Mouse (Mus musculus) stomach, postnatal 0 days (tissue): ENCODE measurements at regions not wholly inside any gene's neighbourhood (a gene's known extent, or its start where the extent isn't known, plus 50 kb on each side); places are given as distances from the start of the nearest gene placed in this dataset.

Experiments used
- ATAC-seq: fragments of 200-750 bp; cut with Nextera tagmentation; 2 replicates; pipeline ENCODE4 v1.8.0; 2017; ENCODE audit not compliant: low FRiP score, low TSS enrichment
- DNase-seq: peaks from one replicate; pipeline ENCODE4 v3.0.0-alpha.2; 2016; ENCODE audit warnings: low spot score
- H3K27ac ChIP-seq: fragments of 300-500 bp; sonication (generic); replicated peaks from 2 replicates; pipeline ENCODE4 v1.5.1; 2014; ENCODE audit warnings: mild to moderate bottlenecking, control low read depth
- H3K27me3 ChIP-seq: fragments of 300-500 bp; sonication (generic); 2 replicates; pipeline ENCODE4 v1.6.1; 2014; ENCODE audit warnings: low read length; ENCODE audit not compliant: control insufficient read depth, insufficient read depth
- H3K36me3 ChIP-seq: fragments of 300-500 bp; sonication (generic); 2 replicates; pipeline ENCODE4 v1.6.1; 2014; ENCODE audit warnings: low read length, mixed read lengths; ENCODE audit not compliant: control insufficient read depth, insufficient read depth
- H3K4me1 ChIP-seq: fragments of 300-500 bp; sonication (generic); replicated peaks from 2 replicates; pipeline ENCODE4 v1.6.1; 2014; ENCODE audit warnings: antibody characterized with exemption; ENCODE audit not compliant: control insufficient read depth, insufficient read depth
- H3K4me2 ChIP-seq: fragments of 300-500 bp; sonication (generic); replicated peaks from 2 replicates; pipeline ENCODE4 v1.6.1; 2014; ENCODE audit warnings: low read depth, mild to moderate bottlenecking, control low read depth, moderate library complexity
- H3K4me3 ChIP-seq: fragments of 300-500 bp; sonication (generic); 2 replicates; pipeline ENCODE4 v1.5.1; 2014; ENCODE audit warnings: low read depth, low read length, control low read depth
- H3K9ac ChIP-seq: fragments of 300-500 bp; sonication (generic); 2 replicates; pipeline ENCODE4 v1.6.1; 2014; ENCODE audit warnings: mild to moderate bottlenecking, low read length, control low read depth, mixed read lengths
- H3K9me3 ChIP-seq: fragments of 300-500 bp; sonication (generic); 2 replicates; pipeline ENCODE4 v1.6.1; 2016; ENCODE audit warnings: low read length; ENCODE audit not compliant: control insufficient read depth
- CTCF ChIP-seq: IDR thresholded peaks from 2 replicates; pipeline ENCODE4 v1.5.1; 2016; ENCODE audit warnings: antibody characterized with exemption, low read depth, mild to moderate bottlenecking, moderate library complexity
- EP300 ChIP-seq: optimal IDR thresholded peaks from 2 replicates; pipeline ENCODE3; 2016; ENCODE audit warnings: antibody characterized with exemption
- WGBS: fragments of 180-500 bp; shearing (Covaris S2); extraction: QIAGEN DNeasy Blood & Tissue Kit; methylation state at CpG from one replicate; pipeline ENCODE4 v1.1.7; 2014; 5-methylcytosine and 5-hydroxymethylcytosine counted together

GRCm38 (mm10) chr13:102594201-102594600 is 99.2 kb upstream of the Cd180 start:
- TF ChIP-seq EP300 (peak; percentile 3), CTCF (no peak)
- 72% methylated on average over 3 of the region's 3 CpGs for WGBS
- Histone ChIP-seq H3K9me3 (no peaks in the 10 kb centered on the region), H3K4me2 (no peak overlapping the region), H3K27me3 (no peaks in the 10 kb centered on the region), H3K27ac (peak overlapping the region; percentile 80), H3K9ac (no peak overlapping the region), H3K36me3 (no peaks in the 10 kb centered on the region), H3K4me3 (no peak overlapping the region), H3K4me1 (no peaks in the 10 kb centered on the region)
- 0 out of 2 replicates have a peak, but pooled peaks have one; percentile 44 for ATAC-seq
- no peak for DNase-seq

DNA sequence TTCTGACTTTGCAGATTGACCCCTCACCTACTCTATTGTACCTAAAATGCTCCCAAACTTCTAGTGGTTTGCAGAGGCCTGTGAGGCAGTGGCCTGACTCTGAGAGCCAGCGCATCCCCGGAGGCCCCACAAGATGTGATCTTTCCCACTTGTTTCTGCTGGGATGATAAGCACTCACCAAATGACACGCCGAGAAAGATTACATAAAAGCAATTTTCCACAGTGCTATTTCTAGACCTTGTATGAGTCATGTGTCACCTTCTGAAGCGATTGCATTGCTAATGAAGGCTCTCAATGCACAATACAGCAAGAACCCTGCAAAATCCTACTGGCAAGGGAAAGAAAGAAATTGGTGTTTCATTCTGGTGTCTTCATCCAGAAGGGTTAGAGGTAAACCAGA is 97.8 kb upstream of the Cd180 start:
- H3K9me3 ChIP-seq, result no peaks in the 10 kb centered on the region
- 57% methylated on average over 5 of the region's 5 CpGs for WGBS
- DNase-seq (no peak), ATAC-seq (no peak)
- peak overlapping the region; percentile 35; the same call in 1 of the 2 replicates for H3K27ac ChIP-seq
- no peaks in the 10 kb centered on the region for H3K4me1 ChIP-seq
- no peaks in the 10 kb centered on the region for H3K27me3 ChIP-seq
- TF ChIP-seq CTCF, result no peak
- no peak for TF ChIP-seq EP300
- H3K4me2 ChIP-seq, result no peak overlapping the region
- no peak overlapping the region for H3K4me3 ChIP-seq
- no peaks in the 10 kb centered on the region for H3K36me3 ChIP-seq
- H3K9ac ChIP-seq, result no peak overlapping the region

DNA sequence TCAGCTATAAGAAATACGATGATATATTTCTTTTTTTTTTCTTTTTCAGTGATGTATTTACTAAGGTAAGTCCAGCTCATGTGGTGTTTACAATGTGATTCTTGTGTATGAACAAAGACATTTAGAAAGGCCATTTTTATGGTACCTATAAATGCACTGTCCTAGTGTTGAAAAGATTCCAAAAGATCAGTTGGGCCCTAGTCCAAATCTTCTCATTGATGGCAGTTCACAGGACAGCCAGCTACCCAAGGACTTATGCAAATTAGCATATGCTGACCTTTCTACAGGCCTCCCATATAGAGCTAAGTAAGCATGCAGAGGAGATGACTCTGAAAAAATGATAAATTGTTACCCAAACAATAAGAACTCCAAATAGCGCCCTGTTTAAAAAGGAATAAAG is 97.3 kb upstream of the Cd180 start:
- DNase-seq (no peak), ATAC-seq (no peak)
- H3K9ac ChIP-seq, result no peak overlapping the region
- no peaks in the 10 kb centered on the region for H3K27me3 ChIP-seq
- no peaks in the 10 kb centered on the region for H3K9me3 ChIP-seq
- no peaks in the 10 kb centered on the region for H3K36me3 ChIP-seq
- TF ChIP-seq EP300 (no peak), CTCF (no peak)
- no peaks in the 10 kb centered on the region for H3K4me1 ChIP-seq
- H3K4me3 ChIP-seq, result no peak overlapping the region
- no peak overlapping the region for H3K27ac ChIP-seq
- H3K4me2 ChIP-seq, result no peak overlapping the region
- WGBS, result 77% methylated on average over 2 of the region's 2 CpGs

DNA sequence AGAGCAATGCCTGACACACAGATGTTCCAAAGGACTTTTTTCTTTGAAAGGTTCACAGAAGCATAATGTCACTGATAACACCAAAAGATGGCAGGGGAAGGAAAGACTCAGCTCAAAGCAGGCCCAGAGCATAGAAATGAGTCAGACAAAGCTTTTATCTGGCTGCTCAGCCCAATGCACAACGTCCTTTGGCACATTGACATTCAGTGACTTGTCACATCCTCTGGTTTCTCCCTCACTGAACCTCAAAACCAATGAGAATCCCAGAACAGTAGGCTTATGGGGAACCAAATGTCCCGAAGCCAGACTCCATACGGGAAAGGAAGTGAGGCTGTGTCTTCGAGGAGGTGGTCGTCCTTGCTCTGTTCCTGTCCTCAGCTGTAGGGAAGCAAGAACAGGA is 95.2 kb upstream of the Cd180 start:
- Histone ChIP-seq H3K4me1 (no peaks in the 10 kb centered on the region), H3K4me2 (no peak overlapping the region), H3K27me3 (no peaks in the 10 kb centered on the region), H3K9me3 (no peaks in the 10 kb centered on the region), H3K4me3 (no peak overlapping the region), H3K27ac (no peak overlapping the region), H3K9ac (no peak overlapping the region), H3K36me3 (no peaks in the 10 kb centered on the region)
- no peak for ATAC-seq
- no peak for TF ChIP-seq EP300
- DNase-seq, result no peak
- 86% methylated on average over 5 of the region's 5 CpGs for WGBS

- H3K9me3 ChIP-seq, result no peaks in the 10 kb centered on the region
- H3K27me3 ChIP-seq, result no peaks in the 10 kb centered on the region
- no peak overlapping the region for H3K4me3 ChIP-seq
- no peak overlapping the region for H3K27ac ChIP-seq
- H3K4me2 ChIP-seq, result no peak overlapping the region
- no peak overlapping the region for H3K9ac ChIP-seq
- H3K36me3 ChIP-seq, result no peaks in the 10 kb centered on the region
- ATAC-seq (no peak; the same call in 1 of the 2 replicates), DNase-seq (no peak)
- no peaks in the 10 kb centered on the region for H3K4me1 ChIP-seq
- WGBS, result 29% methylated on average over 3 of the region's 3 CpGs
- no peak for TF ChIP-seq CTCF
- no peak for TF ChIP-seq EP300
Observed at GRCm38 (mm10) chr13:102599602-102600001, 93.8 kb upstream of the Cd180 start.

GRCm38 (mm10) chr13:102600026-102600425 is 93.3 kb upstream of the Cd180 start:
- WGBS, result 63% methylated on average over 4 of the region's 4 CpGs

More at GRCm38 (mm10) chr13:102600026-102600425, 93.3 kb upstream of the Cd180 start:
- H3K27me3 ChIP-seq, result no peaks in the 10 kb centered on the region
- H3K4me1 ChIP-seq, result no peaks in the 10 kb centered on the region
- no peaks in the 10 kb centered on the region for H3K36me3 ChIP-seq
- no peak for TF ChIP-seq EP300
- no peak overlapping the region for H3K9ac ChIP-seq
- no peak overlapping the region for H3K4me2 ChIP-seq
- no peak overlapping the region for H3K4me3 ChIP-seq
- no peak overlapping the region for H3K27ac ChIP-seq
- no peaks in the 10 kb centered on the region for H3K9me3 ChIP-seq
- no peak for ATAC-seq
- DNase-seq, result no peak
